Mouse (Mus musculus): ENCODE data around the gene Nr6a1. TPM values are rescaled to one million over a fixed set of nuclear protein-coding genes. Genes with fewer than 3 reads are reported as not detected.

The Nr6a1 gene
- polyA plus RNA-seq (2014; fragmentation: Nextera tagmentation; extraction: Ambion mirVana): 3.8 and 4.0 TPM in 2 replicates

GRCm38 (mm10) chr2:38927115-38927979 lies at the start of gene Nr6a1:
Nr6a1 (minus strand) TSS chr2:38927688.
- peak; percentile 10; the same call in 1 of the 2 replicates for ATAC-seq (ENCODE audit: low FRiP score)
- peak; percentile 84 for DNase-seq (ENCODE audit: low spot score)
- Histone ChIP-seq H3K9me3 (ENCODE audit: control insufficient read depth, low read length) (no peaks in the 10 kb centered on the region), H3K27me3 (ENCODE audit: control insufficient read depth, insufficient read depth, low read length) (peaks cover 10% of the 10 kb centered on the region; the same call in 1 of the 2 replicates), H3K4me2 (replicated peaks) (peak within 1 kb of the TSS; percentile 96), H3K4me3 (replicated peaks; ENCODE audit: low read length) (peak within 1 kb of the TSS; percentile 88), H3K4me1 (replicated peaks; ENCODE audit: control insufficient read depth, insufficient read depth, low read length) (peaks cover 22% of the 10 kb centered on the region), H3K9ac (peak within 1 kb of the TSS; percentile 21; the same call in 1 of the 2 replicates), H3K36me3 (replicated peaks; ENCODE audit: control insufficient read depth, insufficient read depth) (no peaks in the 10 kb centered on the region), H3K27ac (no peak within 1 kb of the TSS)
- 8% methylated on average over 19 of the region's 19 CpGs for WGBS

- Histone ChIP-seq H3K4me2 (replicated peaks) (no peak overlapping the region), H3K27ac (no peak overlapping the region), H3K9ac (no peak overlapping the region), H3K9me3 (ENCODE audit: control insufficient read depth, low read length) (no peaks in the 10 kb centered on the region), H3K27me3 (ENCODE audit: control insufficient read depth, insufficient read depth, low read length) (no peaks in the 10 kb centered on the region), H3K36me3 (replicated peaks; ENCODE audit: control insufficient read depth, insufficient read depth) (no peaks in the 10 kb centered on the region), H3K4me1 (replicated peaks; ENCODE audit: control insufficient read depth, insufficient read depth, low read length) (no peaks in the 10 kb centered on the region), H3K4me3 (replicated peaks; ENCODE audit: low read length) (no peak overlapping the region)
- ATAC-seq (ENCODE audit: low FRiP score) (no peak), DNase-seq (ENCODE audit: low spot score) (no peak)
- 81% methylated on average over 20 of the region's 21 CpGs for WGBS
Observed at GRCm38 (mm10) chr2:38975941-38976805, 48.7 kb upstream of the Nr6a1 start.

- H3K4me2 ChIP-seq (replicated peaks): no peak overlapping the region
- H3K36me3 ChIP-seq (replicated peaks; ENCODE audit: control insufficient read depth, insufficient read depth): no peaks in the 10 kb centered on the region
- H3K27me3 ChIP-seq (ENCODE audit: control insufficient read depth, insufficient read depth, low read length): no peaks in the 10 kb centered on the region
- no peak for DNase-seq (ENCODE audit: low spot score)
- no peak overlapping the region for H3K4me3 ChIP-seq (replicated peaks; ENCODE audit: low read length)
- H3K27ac ChIP-seq: no peak overlapping the region
- H3K9me3 ChIP-seq (ENCODE audit: control insufficient read depth, low read length): no peaks in the 10 kb centered on the region
- 87% methylated on average over 3 of the region's 3 CpGs for WGBS
- ATAC-seq (ENCODE audit: low FRiP score): no peak
- no peaks in the 10 kb centered on the region for H3K4me1 ChIP-seq (replicated peaks; ENCODE audit: control insufficient read depth, insufficient read depth, low read length)
- no peak overlapping the region for H3K9ac ChIP-seq
Observed at GRCm38 (mm10) chr2:38975181-38975580, 47.7 kb upstream of the Nr6a1 start.

GRCm38 (mm10) chr2:38974171-38974570 lies 46.7 kb upstream of the Nr6a1 start:
- no peaks in the 10 kb centered on the region for H3K9me3 ChIP-seq (ENCODE audit: control insufficient read depth, low read length)
- no peaks in the 10 kb centered on the region for H3K27me3 ChIP-seq (ENCODE audit: control insufficient read depth, insufficient read depth, low read length)
- ATAC-seq (ENCODE audit: low FRiP score) (no peak), DNase-seq (ENCODE audit: low spot score) (no peak)
- H3K36me3 ChIP-seq (replicated peaks; ENCODE audit: control insufficient read depth, insufficient read depth): no peaks in the 10 kb centered on the region
- no peak overlapping the region for H3K9ac ChIP-seq
- no peak overlapping the region for H3K27ac ChIP-seq
- no peak overlapping the region for H3K4me3 ChIP-seq (replicated peaks; ENCODE audit: low read length)
- WGBS: 48% methylated on average over 2 of the region's 2 CpGs
- H3K4me2 ChIP-seq (replicated peaks): no peak overlapping the region
- H3K4me1 ChIP-seq (replicated peaks; ENCODE audit: control insufficient read depth, insufficient read depth, low read length): no peaks in the 10 kb centered on the region

GRCm38 (mm10) chr2:38973701-38974100 lies 46.2 kb upstream of the Nr6a1 start:
- Histone ChIP-seq H3K4me2 (replicated peaks) (no peak overlapping the region), H3K9me3 (ENCODE audit: control insufficient read depth, low read length) (no peaks in the 10 kb centered on the region), H3K4me1 (replicated peaks; ENCODE audit: control insufficient read depth, insufficient read depth, low read length) (no peaks in the 10 kb centered on the region), H3K4me3 (replicated peaks; ENCODE audit: low read length) (no peak overlapping the region), H3K36me3 (replicated peaks; ENCODE audit: control insufficient read depth, insufficient read depth) (no peaks in the 10 kb centered on the region), H3K9ac (no peak overlapping the region), H3K27me3 (ENCODE audit: control insufficient read depth, insufficient read depth, low read length) (no peaks in the 10 kb centered on the region), H3K27ac (no peak overlapping the region)
- WGBS: 84% methylated on average over 7 of the region's 7 CpGs
- ATAC-seq (ENCODE audit: low FRiP score) (no peak), DNase-seq (ENCODE audit: low spot score) (no peak)

- no peak overlapping the region for H3K4me2 ChIP-seq (replicated peaks)
- 36% methylated on average over 2 of the region's 2 CpGs for WGBS
Observed at GRCm38 (mm10) chr2:38973223-38973622, 45.7 kb upstream of the Nr6a1 start.

GRCm38 (mm10) chr2:38970057-38970456 lies 42.6 kb upstream of the Nr6a1 start:
- DNase-seq (ENCODE audit: low spot score) (no peak), ATAC-seq (ENCODE audit: low FRiP score) (no peak)
- H3K36me3 ChIP-seq (replicated peaks; ENCODE audit: control insufficient read depth, insufficient read depth): no peaks in the 10 kb centered on the region
- WGBS: 82% methylated on average over 5 of the region's 5 CpGs
- no peaks in the 10 kb centered on the region for H3K9me3 ChIP-seq (ENCODE audit: control insufficient read depth, low read length)
- no peaks in the 10 kb centered on the region for H3K4me1 ChIP-seq (replicated peaks; ENCODE audit: control insufficient read depth, insufficient read depth, low read length)
- no peak overlapping the region for H3K4me2 ChIP-seq (replicated peaks)
- H3K27ac ChIP-seq: no peak overlapping the region
- H3K27me3 ChIP-seq (ENCODE audit: control insufficient read depth, insufficient read depth, low read length): no peaks in the 10 kb centered on the region
- no peak overlapping the region for H3K4me3 ChIP-seq (replicated peaks; ENCODE audit: low read length)
- no peak overlapping the region for H3K9ac ChIP-seq

More at GRCm38 (mm10) chr2:38973223-38973622, 45.7 kb upstream of the Nr6a1 start:
- Histone ChIP-seq H3K9me3 (ENCODE audit: control insufficient read depth, low read length) (no peaks in the 10 kb centered on the region), H3K27me3 (ENCODE audit: control insufficient read depth, insufficient read depth, low read length) (no peaks in the 10 kb centered on the region), H3K36me3 (replicated peaks; ENCODE audit: control insufficient read depth, insufficient read depth) (no peaks in the 10 kb centered on the region), H3K9ac (no peak overlapping the region), H3K4me1 (replicated peaks; ENCODE audit: control insufficient read depth, insufficient read depth, low read length) (no peaks in the 10 kb centered on the region), H3K27ac (no peak overlapping the region), H3K4me3 (replicated peaks; ENCODE audit: low read length) (no peak overlapping the region)
- DNase-seq (ENCODE audit: low spot score): no peak
- ATAC-seq (ENCODE audit: low FRiP score): no peak

GRCm38 (mm10) chr2:38969650-38970049 lies 42.2 kb upstream of the Nr6a1 start:
- DNase-seq (ENCODE audit: low spot score) (no peak), ATAC-seq (ENCODE audit: low FRiP score) (no peak)
- no peaks in the 10 kb centered on the region for H3K36me3 ChIP-seq (replicated peaks; ENCODE audit: control insufficient read depth, insufficient read depth)
- no peak overlapping the region for H3K4me3 ChIP-seq (replicated peaks; ENCODE audit: low read length)
- 96% methylated on average over 2 of the region's 2 CpGs for WGBS
- no peaks in the 10 kb centered on the region for H3K4me1 ChIP-seq (replicated peaks; ENCODE audit: control insufficient read depth, insufficient read depth, low read length)
- no peak overlapping the region for H3K9ac ChIP-seq
- H3K27me3 ChIP-seq (ENCODE audit: control insufficient read depth, insufficient read depth, low read length): no peaks in the 10 kb centered on the region
- no peaks in the 10 kb centered on the region for H3K9me3 ChIP-seq (ENCODE audit: control insufficient read depth, low read length)
- H3K4me2 ChIP-seq (replicated peaks): no peak overlapping the region
- H3K27ac ChIP-seq: no peak overlapping the region

- H3K27ac ChIP-seq: no peak overlapping the region
- no peak overlapping the region for H3K4me3 ChIP-seq (replicated peaks; ENCODE audit: low read length)
- no peaks in the 10 kb centered on the region for H3K36me3 ChIP-seq (replicated peaks; ENCODE audit: control insufficient read depth, insufficient read depth)
- H3K9me3 ChIP-seq (ENCODE audit: control insufficient read depth, low read length): no peaks in the 10 kb centered on the region
- H3K9ac ChIP-seq: no peak overlapping the region
- DNase-seq (ENCODE audit: low spot score) (no peak), ATAC-seq (ENCODE audit: low FRiP score) (no peak)
- WGBS: 27% methylated on average over 4 of the region's 4 CpGs
- H3K27me3 ChIP-seq (ENCODE audit: control insufficient read depth, insufficient read depth, low read length): no peaks in the 10 kb centered on the region
- no peak overlapping the region for H3K4me2 ChIP-seq (replicated peaks)
- H3K4me1 ChIP-seq (replicated peaks; ENCODE audit: control insufficient read depth, insufficient read depth, low read length): no peaks in the 10 kb centered on the region
Observed at GRCm38 (mm10) chr2:38964198-38964597, 36.7 kb upstream of the Nr6a1 start.

Measured in hindbrain, embryonic 14.5 days (tissue).